Mouse (Mus musculus) forebrain, embryonic 10.5 days (tissue): Measurements from ENCODE around the gene Mxd4. TPM values are rescaled to one million over a fixed set of nuclear protein-coding genes. Genes with fewer than 3 reads are reported as not detected.

Experiments
- DNase-seq: peaks from one replicate; pipeline ENCODE4 v3.0.0-alpha.2; 2017; ENCODE audit warnings: low spot score; ENCODE audit errors: extremely low spot score
- H3K27ac ChIP-seq: fragments of 300-500 bp; sonication (generic); 2 replicates; pipeline ENCODE4 v1.5.1; 2016; ENCODE audit warnings: mild to moderate bottlenecking
- H3K27me3 ChIP-seq: fragments of 300-500 bp; sonication (generic); 2 replicates; pipeline ENCODE4 v1.6.1; 2016; ENCODE audit warnings: mild to moderate bottlenecking; ENCODE audit not compliant: poor library complexity, severe bottlenecking
- H3K36me3 ChIP-seq: fragments of 300-500 bp; sonication (generic); replicated peaks from 2 replicates; pipeline ENCODE4 v1.6.1; 2016; ENCODE audit warnings: mild to moderate bottlenecking, moderate library complexity
- H3K4me1 ChIP-seq: fragments of 300-500 bp; sonication (generic); 2 replicates; pipeline ENCODE4 v1.6.1; 2016
- H3K4me3 ChIP-seq: fragments of 300-500 bp; sonication (generic); 2 replicates; pipeline ENCODE4 v1.5.1; 2016; ENCODE audit warnings: mild to moderate bottlenecking, moderate library complexity
- H3K9me3 ChIP-seq: fragments of 300-500 bp; sonication (generic); 2 replicates; pipeline ENCODE4 v1.6.1; 2016; ENCODE audit warnings: mild to moderate bottlenecking, moderate library complexity
- WGBS: fragments of 180-500 bp; shearing (Covaris S2); methylation state at CpG from one replicate; pipeline ENCODE4 v1.1.7; 2016; 5-methylcytosine and 5-hydroxymethylcytosine counted together
- polyA plus RNA-seq: library from polyadenylated mRNA; unstranded; fragments of >200 nt; fragmentation: Nextera tagmentation; extraction: Ambion mirVana; gene quantifications from 2 replicates; pipeline ENCODE4 v1.2.1, GENCODE M21; 2016

Gene Mxd4
- polyA plus RNA-seq, 1 experiment from 2014 or later = 11.1 TPM

DNA sequence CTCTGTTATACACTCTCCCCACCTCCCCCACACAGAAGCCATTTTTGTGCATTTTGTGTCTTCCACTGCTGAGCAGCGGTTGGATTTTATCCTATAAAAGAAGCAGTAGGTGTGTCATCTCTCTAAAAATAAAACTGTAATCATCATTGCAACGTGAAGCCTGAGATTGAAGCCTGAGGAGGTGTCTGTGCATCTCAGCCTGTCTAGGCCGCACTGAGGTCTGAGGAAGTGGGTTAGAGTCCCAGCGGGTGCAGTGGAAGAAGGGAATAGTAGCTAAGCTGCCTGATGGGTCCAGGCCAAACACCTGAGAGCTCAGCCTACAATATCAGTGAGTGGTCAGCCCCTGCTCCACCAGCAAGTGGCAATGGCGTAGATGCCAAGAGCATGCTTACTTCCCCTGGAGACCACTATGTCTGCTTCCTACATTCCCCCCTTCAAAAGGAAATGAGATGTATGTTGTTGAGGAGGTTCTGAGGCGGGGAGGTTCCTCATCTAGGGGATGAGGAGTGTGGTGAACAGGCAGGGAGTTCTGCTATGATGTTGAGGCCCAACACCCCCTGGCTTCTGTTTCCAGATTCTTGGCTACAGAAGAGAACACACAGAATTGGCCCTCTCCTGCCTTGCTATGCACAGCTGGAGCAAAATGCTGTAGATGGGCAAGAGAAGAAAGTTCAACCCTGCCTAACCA is 7.6 kb upstream of the Mxd4 start:
- 79% methylated on average over 6 of the region's 6 CpGs for WGBS

DNA sequence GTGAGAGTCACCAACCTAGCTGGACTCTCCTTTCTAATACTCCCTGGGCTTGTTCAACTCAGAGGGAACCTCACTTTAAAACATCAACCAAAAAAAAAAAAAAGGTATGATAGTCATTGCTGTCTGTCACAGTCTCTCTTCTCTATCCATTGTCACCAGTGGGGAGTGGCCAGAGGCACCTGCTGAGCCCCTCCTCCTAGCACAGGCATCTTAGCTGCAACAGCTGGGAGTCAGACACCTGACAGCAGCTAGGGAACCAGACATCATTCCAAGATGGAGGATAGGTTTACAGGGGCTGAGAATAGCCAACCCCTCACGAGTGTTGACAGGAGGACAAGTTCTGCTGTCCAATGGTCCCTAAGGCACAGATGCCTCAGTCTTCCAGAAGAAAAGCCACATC is 6.9 kb upstream of the Mxd4 start:
- H3K4me1 ChIP-seq = no peaks in the 10 kb centered on the region
- 45% methylated on average over 1 of the region's 1 CpGs for WGBS

More for the DNA sequence above, 7.6 kb upstream of the Mxd4 start:
- Histone ChIP-seq H3K4me1 (no peaks in the 10 kb centered on the region), H3K9me3 (no peaks in the 10 kb centered on the region), H3K36me3 (no peaks in the 10 kb centered on the region), H3K27me3 (no peaks in the 10 kb centered on the region), H3K4me3 (no peak overlapping the region), H3K27ac (no peak overlapping the region)
- DNase-seq = no peak

DNA sequence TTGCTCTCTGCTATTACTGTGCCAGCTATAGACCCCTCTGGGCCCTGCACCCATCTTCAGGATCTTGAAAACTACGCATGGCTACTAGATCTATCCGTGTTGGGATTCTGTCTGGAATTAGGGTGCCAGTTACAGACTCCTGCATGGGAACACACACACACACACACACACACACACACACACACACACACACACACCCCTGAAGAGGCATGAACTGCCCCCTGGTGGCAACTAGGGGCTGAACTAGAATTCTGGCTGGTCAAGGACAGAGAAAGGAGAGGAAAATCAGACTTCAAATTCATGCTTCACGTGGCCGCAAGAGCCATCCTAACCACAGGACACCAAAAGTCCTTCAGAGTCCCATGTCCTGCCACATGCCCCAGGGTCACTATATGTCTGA is 4.3 kb upstream of the Mxd4 start:
- WGBS = 77% methylated on average over 4 of the region's 4 CpGs
- no peak for DNase-seq

More for the DNA sequence above, 6.9 kb upstream of the Mxd4 start:
- no peak overlapping the region for H3K27ac ChIP-seq
- no peak for DNase-seq
- H3K9me3 ChIP-seq = no peaks in the 10 kb centered on the region
- H3K36me3 ChIP-seq = no peaks in the 10 kb centered on the region
- peaks cover 7% of the 10 kb centered on the region; the same call in 1 of the 2 replicates for H3K27me3 ChIP-seq
- no peak overlapping the region for H3K4me3 ChIP-seq

DNA sequence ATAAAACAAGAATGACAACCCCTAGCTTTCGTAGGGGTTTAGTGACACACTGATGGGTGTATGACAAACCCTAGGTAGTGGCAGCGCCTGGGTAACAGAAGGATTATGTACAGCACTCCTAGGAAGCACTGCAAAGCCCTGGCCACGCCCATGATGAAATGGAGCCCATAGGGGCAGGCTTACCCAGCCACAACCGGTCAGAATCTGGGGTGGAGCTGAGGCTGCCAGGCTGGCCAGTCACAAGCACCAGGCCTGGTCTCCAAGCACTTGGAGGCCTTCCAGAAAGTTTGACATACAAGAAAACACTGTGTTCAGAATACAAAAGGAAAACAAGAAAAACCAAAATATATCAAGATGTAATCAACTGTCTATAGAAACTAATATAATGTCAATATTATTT is 3.5 kb upstream of the Mxd4 start:
- no peak overlapping the region for H3K4me3 ChIP-seq
- DNase-seq = no peak
- H3K36me3 ChIP-seq = no peaks in the 10 kb centered on the region
- no peak overlapping the region for H3K27ac ChIP-seq
- WGBS = 55% methylated on average over 4 of the region's 4 CpGs
- H3K4me1 ChIP-seq = peaks cover 26% of the 10 kb centered on the region
- H3K9me3 ChIP-seq = no peaks in the 10 kb centered on the region
- H3K27me3 ChIP-seq = peaks cover 17% of the 10 kb centered on the region

More for the DNA sequence above, 4.3 kb upstream of the Mxd4 start:
- Histone ChIP-seq H3K36me3 (no peaks in the 10 kb centered on the region), H3K27ac (no peak overlapping the region), H3K27me3 (peaks cover 11% of the 10 kb centered on the region; the same call in 1 of the 2 replicates), H3K4me1 (peaks cover 18% of the 10 kb centered on the region), H3K9me3 (no peaks in the 10 kb centered on the region), H3K4me3 (no peak overlapping the region)

DNA sequence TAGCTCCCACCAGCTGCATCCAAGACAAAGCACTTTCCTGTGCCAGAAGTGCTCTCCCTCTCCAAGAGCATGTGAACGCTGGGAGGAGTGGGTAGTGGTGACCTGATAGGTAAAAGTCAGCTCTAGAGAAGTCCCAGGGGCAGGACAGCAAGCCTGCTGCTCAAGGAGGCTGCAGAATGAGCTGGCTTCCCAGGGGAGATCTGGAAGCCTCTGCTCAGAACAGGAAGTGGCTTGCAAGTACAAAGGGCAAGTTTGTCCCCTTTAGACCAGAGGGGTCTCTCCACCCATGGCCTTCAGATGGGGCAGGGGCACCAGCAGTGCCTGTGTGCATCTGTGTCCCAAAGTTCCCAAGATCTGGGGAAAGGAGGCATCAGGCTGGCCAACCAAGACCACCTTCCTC is 2.0 kb upstream of the Mxd4 start:
- H3K27ac ChIP-seq = no peak overlapping the region
- H3K27me3 ChIP-seq = peaks cover 27% of the 10 kb centered on the region
- no peak overlapping the region for H3K4me3 ChIP-seq
- H3K9me3 ChIP-seq = no peaks in the 10 kb centered on the region
- no peaks in the 10 kb centered on the region for H3K36me3 ChIP-seq
- peaks cover 35% of the 10 kb centered on the region for H3K4me1 ChIP-seq
- 69% methylated on average over 1 of the region's 1 CpGs for WGBS
- DNase-seq = no peak

DNA sequence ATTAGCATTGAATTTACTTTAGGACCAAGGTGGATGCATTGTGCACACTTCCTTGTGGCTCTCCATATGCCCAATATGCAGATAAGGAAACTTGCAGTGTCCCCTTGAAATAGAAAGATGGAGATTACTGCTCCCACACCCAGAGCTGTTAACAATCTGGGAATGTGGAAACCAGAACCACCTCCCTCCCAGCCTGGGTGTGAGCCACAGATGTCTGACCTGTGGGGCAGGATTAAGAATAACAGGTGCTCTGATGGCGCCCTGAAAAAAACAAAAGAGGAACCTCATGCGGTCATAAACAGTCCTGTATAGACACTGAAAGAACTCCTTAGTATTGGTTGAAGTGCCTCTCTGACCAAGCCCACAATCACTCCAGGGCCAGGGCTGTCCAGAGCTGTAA is 1.3 kb upstream of the Mxd4 start:
- Histone ChIP-seq H3K9me3 (no peaks in the 10 kb centered on the region), H3K4me1 (peaks cover 35% of the 10 kb centered on the region), H3K27me3 (peaks cover 27% of the 10 kb centered on the region), H3K36me3 (no peaks in the 10 kb centered on the region; the same call in 1 of the 2 replicates), H3K27ac (no peak overlapping the region), H3K4me3 (peak overlapping the region; percentile 84)
- WGBS = 84% methylated on average over 2 of the region's 2 CpGs
- DNase-seq = no peak

DNA sequence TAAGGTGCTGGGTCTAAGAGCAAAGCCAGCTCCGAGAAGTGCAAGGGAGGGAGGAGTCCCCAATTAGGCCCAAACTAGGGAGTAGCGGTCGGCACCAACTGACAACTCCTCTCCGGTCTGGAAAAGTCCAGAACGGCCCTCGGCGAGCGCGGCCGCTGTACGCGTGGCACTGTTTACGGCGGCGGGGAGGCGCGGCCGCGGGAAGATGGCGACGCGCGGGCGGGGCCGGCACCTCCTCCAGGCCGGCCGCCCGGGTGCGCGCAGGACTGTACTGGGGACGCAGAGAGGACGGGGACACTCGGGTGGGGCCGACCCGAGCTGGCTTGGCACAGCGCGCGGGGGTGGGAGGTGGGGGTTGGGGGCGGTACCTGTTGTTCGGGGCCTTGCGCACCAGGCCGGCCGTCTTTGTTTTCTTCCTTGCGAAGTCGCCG is 544 bp downstream of the Mxd4 start:
- Histone ChIP-seq H3K27ac (peak overlapping the region; percentile 86), H3K4me1 (peaks cover 42% of the 10 kb centered on the region), H3K27me3 (peaks cover 27% of the 10 kb centered on the region), H3K4me3 (peak overlapping the region; percentile 84), H3K36me3 (no peaks in the 10 kb centered on the region; the same call in 1 of the 2 replicates), H3K9me3 (no peaks in the 10 kb centered on the region)
- WGBS = under 1% methylated on average over 46 of the region's 46 CpGs
- DNase-seq = peak; percentile 23

DNA sequence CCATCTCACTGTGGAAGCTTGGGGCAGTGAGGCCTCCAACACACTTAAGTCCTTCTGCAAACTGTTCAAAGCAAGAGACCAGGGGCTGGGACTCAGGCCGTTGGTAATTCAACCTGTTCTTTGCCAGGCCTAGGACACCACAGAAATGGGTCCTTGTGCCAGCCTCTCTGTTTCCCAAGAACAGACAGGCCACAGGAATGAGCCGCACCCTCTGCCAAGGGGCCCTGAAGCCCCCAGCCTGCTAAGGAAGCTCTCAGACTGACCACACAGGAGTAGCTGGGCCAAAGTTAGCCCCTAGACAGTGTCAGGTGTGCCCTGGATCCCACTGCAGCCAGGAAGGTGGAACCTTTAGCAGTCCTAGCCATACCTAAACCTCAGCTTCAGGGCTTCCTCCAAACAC is 1.1 kb downstream of the Mxd4 start:
- no peak for DNase-seq
- H3K4me1 ChIP-seq = peaks cover 42% of the 10 kb centered on the region
- 82% methylated on average over 2 of the region's 2 CpGs for WGBS
- H3K27ac ChIP-seq = no peak overlapping the region
- H3K9me3 ChIP-seq = no peaks in the 10 kb centered on the region
- H3K27me3 ChIP-seq = peaks cover 27% of the 10 kb centered on the region
- H3K36me3 ChIP-seq = no peaks in the 10 kb centered on the region; the same call in 1 of the 2 replicates
- H3K4me3 ChIP-seq = peak overlapping the region; percentile 84

DNA sequence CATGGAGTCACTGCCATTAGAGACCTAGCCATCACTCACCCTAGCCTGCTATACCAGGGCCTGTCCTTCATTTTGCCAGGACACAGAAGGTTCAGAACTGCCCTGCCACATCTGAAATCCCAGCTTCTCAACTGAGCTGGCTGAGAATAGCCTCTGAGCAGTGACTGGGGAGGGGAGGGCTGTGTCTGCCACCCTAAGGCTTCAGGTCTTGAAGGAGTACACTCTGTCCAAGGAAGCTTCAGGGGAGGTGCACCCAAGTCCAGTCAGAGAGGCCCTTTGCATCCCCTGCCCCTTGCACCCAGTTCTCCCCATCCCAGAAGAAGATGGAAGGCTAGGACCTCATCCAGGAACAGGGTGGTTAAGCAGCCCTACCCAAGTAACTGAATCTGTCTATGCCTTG is 1.7 kb downstream of the Mxd4 start:
- no peak for DNase-seq
- no peaks in the 10 kb centered on the region; the same call in 1 of the 2 replicates for H3K36me3 ChIP-seq
- no peak overlapping the region for H3K27ac ChIP-seq
- peak overlapping the region; percentile 84 for H3K4me3 ChIP-seq
- peaks cover 42% of the 10 kb centered on the region for H3K4me1 ChIP-seq
- peaks cover 27% of the 10 kb centered on the region for H3K27me3 ChIP-seq
- H3K9me3 ChIP-seq = no peaks in the 10 kb centered on the region

DNA sequence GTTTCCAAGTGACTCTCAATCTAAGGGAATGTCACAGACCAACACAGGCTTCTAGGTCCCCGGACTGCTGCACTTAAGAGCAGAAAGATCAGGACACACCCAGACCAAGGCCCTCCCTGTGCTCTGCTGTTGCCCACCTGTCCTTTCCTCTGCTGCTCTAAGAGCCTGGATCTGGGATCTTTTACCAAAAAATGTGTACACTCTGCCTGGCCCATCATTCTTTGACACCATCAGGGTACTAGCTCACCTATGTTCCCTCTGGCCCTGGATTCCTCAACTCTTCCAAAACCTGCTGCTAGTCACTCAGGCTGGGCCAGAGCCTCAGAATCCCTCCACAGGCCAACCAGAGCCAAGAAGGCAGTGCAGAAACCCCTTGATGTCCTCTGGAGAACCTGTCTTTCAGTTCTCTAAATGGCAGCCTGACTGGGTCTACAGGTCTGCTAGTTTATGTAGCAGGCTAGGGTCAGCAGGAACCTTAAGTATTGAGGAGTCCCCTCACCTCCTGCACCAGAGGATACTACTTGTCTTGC is 2.4 kb downstream of the Mxd4 start:
- H3K27me3 ChIP-seq = peaks cover 27% of the 10 kb centered on the region
- H3K4me1 ChIP-seq = peaks cover 42% of the 10 kb centered on the region
- no peaks in the 10 kb centered on the region for H3K9me3 ChIP-seq
- 0 out of 2 replicates have a peak overlapping the region, but pooled peaks have one; percentile 84 for H3K4me3 ChIP-seq
- H3K27ac ChIP-seq = no peak overlapping the region
- no peak for DNase-seq
- no peaks in the 10 kb centered on the region; the same call in 1 of the 2 replicates for H3K36me3 ChIP-seq
- 91% methylated on average over 1 of the region's 1 CpGs for WGBS

DNA sequence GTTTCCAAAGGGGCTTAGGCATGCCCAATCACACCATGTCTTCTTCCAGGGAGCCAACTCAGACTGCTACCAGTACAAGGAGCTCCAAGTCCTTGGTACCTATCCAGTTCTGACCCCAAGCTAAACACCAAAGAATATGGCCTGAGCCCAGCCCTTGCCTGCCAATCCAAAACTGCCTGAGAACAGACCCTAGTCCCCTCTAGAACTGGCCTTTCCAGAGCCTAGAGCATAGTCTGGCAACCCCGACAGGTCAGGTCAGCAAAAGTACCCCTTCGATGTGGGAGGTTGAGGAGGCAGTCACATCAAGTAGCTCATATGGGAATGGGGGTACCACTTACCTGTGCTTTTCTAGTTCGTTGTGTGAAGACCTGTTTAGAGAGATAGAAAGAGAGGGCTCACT is 3.5 kb downstream of the Mxd4 start:
- no peaks in the 10 kb centered on the region; the same call in 1 of the 2 replicates for H3K36me3 ChIP-seq
- no peak overlapping the region for H3K27ac ChIP-seq
- peaks cover 42% of the 10 kb centered on the region for H3K4me1 ChIP-seq
- DNase-seq = no peak
- 86% methylated on average over 3 of the region's 3 CpGs for WGBS
- H3K4me3 ChIP-seq = no peak overlapping the region
- peaks cover 16% of the 10 kb centered on the region for H3K27me3 ChIP-seq
- no peaks in the 10 kb centered on the region for H3K9me3 ChIP-seq

DNA sequence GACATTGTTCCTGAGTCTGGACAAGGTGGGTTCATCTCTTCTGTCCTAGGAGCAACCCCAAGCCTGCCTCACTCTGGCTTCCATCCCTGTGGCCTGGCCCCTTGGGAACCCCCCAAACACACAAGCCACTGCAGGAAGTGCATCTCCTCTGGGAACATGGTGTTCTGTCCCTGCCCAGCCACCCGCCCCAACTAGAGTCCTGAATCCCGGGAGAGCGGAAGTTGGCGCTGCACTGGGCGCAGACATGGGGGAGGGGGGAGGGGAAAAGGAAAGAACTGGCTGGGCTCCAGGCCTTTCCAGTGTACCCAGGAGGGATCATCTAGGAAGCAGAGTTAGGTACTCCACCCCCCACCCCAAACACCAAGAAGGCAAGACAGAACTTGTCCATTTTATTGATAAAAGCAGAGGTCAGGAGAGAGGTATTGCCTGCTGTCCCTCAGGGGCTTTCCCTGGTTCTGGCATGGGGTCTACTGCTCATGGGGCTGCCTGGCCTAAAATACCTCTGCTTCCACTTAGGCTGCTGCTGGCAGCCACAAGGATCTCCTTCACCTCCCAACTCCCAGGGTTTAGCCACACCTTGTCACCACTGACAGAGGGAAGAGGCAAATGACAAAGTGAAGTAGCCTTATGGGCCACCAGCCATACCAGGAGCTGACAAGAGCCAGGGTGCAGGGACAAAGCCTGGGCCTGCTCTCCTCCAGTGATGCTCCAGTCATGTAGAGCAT is 4.2 kb downstream of the Mxd4 start:
- H3K27me3 ChIP-seq = peaks cover 16% of the 10 kb centered on the region
- 88% methylated on average over 5 of the region's 5 CpGs for WGBS
- DNase-seq = no peak
- peaks cover 2% of the 10 kb centered on the region for H3K36me3 ChIP-seq
- H3K4me3 ChIP-seq = no peak overlapping the region
- no peaks in the 10 kb centered on the region for H3K9me3 ChIP-seq
- peaks cover 37% of the 10 kb centered on the region for H3K4me1 ChIP-seq
- H3K27ac ChIP-seq = no peak overlapping the region

DNA sequence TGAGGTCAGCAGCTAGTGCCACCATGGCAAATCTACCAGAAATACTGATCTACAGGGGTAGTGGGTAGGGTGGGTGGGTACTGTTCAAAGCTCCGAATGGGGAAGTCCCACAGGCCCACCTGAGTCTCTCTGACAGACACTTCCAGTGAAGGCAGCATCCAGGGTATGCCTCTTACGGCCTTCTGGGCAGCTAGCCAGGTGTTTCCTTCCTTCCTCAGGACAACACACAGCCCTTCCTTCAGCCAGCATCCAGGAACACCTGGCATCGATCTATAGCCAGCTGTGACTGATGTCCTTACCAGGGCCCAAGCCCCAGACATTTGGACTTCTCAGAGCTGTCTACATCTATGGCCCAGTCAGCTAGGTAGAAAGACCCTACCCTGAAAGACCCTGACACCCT is 5.0 kb downstream of the Mxd4 start:
- 89% methylated on average over 3 of the region's 3 CpGs for WGBS
- H3K27me3 ChIP-seq = peaks cover 16% of the 10 kb centered on the region
- no peak overlapping the region for H3K4me3 ChIP-seq
- no peak for DNase-seq
- H3K9me3 ChIP-seq = no peaks in the 10 kb centered on the region
- no peak overlapping the region for H3K27ac ChIP-seq
- H3K36me3 ChIP-seq = peaks cover 8% of the 10 kb centered on the region
- H3K4me1 ChIP-seq = peaks cover 31% of the 10 kb centered on the region
